Mouse (Mus musculus): ENCODE data around the gene Large1. TPM values are rescaled to one million over a fixed set of nuclear protein-coding genes. Genes with fewer than 3 reads are reported as not detected.
"Not testable (repeated sequence)": the region's sequence is repeated elsewhere in the genome, so short reads cannot be mapped to it uniquely, and the experiment has no call there.

Large1 gene
- polyA plus RNA-seq (2014; fragmentation: Nextera tagmentation; extraction: Ambion mirVana) = 23.0 and 23.9 TPM in 2 replicates

DNA sequence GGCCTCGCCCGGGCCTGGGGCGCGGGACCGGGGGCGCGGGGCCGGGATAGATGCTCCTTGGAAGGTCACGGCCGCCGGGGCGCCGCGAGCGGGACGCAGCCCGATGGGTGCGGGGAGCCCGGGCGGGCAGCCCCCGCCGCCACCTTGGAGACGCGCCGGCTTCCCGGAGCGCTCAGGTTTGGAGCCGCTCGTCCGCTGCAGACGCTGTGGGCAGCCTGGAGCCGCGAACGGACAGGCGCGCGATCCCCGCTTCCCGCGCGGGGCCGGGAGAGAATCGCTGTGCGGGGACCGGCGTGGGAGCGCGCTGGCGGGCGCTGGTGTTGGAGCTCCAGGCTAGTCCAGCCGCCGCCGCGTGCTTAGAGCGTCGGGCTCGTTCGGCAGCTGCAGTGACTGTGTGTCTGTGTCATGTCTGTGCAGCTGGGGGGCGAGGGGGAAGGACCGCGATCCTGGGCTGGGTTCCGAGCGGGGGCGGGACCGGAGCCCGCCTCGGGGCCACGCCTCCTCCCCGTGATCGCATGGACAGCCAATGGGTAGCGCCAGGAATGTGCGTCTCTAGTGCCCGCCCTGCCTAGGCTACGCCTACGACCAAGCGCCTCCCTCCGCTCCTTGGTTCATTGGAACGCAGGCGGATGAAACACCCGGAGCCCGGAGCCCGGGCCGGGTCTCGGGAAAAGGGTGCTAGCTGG is at the start of gene Large1:
TSS of gene Large1 (minus strand) at position 433 of the 686 bp plus-strand sequence.
- peaks cover 36% of the 10 kb centered on the region for H3K4me1 ChIP-seq (ENCODE audit: control insufficient read depth, insufficient read depth, low read length)
- WGBS = under 1% methylated on average over 80 of the region's 84 CpGs

GRCm38 (mm10) chr8:73400343-73400742 is 47.0 kb upstream of the Large1 start:
- H3K4me3 ChIP-seq (replicated peaks; ENCODE audit: low read depth, low read length) = no peak overlapping the region
- no peaks in the 10 kb centered on the region for H3K9me3 ChIP-seq (ENCODE audit: control insufficient read depth, low read length)
- no peaks in the 10 kb centered on the region for H3K27me3 ChIP-seq (ENCODE audit: control insufficient read depth, insufficient read depth, low read length)
- DNase-seq (no peak), ATAC-seq (ENCODE audit: low FRiP score, low TSS enrichment) (no peak)
- no peak overlapping the region for H3K27ac ChIP-seq (replicated peaks; ENCODE audit: low read depth, low read length)
- no peak overlapping the region for H3K9ac ChIP-seq (replicated peaks; ENCODE audit: low read length)
- WGBS = 52% methylated on average over 1 of the region's 1 CpGs
- no peak overlapping the region for H3K4me2 ChIP-seq (ENCODE audit: low read length)
- H3K4me1 ChIP-seq (ENCODE audit: control insufficient read depth, insufficient read depth, low read length) = no peaks in the 10 kb centered on the region
- no peaks in the 10 kb centered on the region for H3K36me3 ChIP-seq (ENCODE audit: control insufficient read depth, insufficient read depth, low read length)

More for the DNA sequence above, at the start of gene Large1:
- H3K27me3 ChIP-seq (ENCODE audit: control insufficient read depth, insufficient read depth, low read length) = no peaks in the 10 kb centered on the region
- H3K27ac ChIP-seq (replicated peaks; ENCODE audit: low read depth, low read length) = peak within 1 kb of the TSS; percentile 96
- peak within 1 kb of the TSS; percentile 87 for H3K4me2 ChIP-seq (ENCODE audit: low read length)
- no peaks in the 10 kb centered on the region for H3K36me3 ChIP-seq (ENCODE audit: control insufficient read depth, insufficient read depth, low read length)
- H3K9ac ChIP-seq (replicated peaks; ENCODE audit: low read length) = peak within 1 kb of the TSS; percentile 95
- peak; percentile 99 for ATAC-seq (ENCODE audit: low FRiP score, low TSS enrichment)
- peak; percentile 99 for DNase-seq
- no peaks in the 10 kb centered on the region for H3K9me3 ChIP-seq (ENCODE audit: control insufficient read depth, low read length)
- H3K4me3 ChIP-seq (replicated peaks; ENCODE audit: low read depth, low read length) = peak within 1 kb of the TSS; percentile 95

GRCm38 (mm10) chr8:73373001-73373400 is 19.7 kb upstream of the Large1 start:
- not testable (repeated sequence) for ATAC-seq (ENCODE audit: low FRiP score, low TSS enrichment); H3K36me3 ChIP-seq (ENCODE audit: control insufficient read depth, insufficient read depth, low read length); DNase-seq; H3K27ac ChIP-seq (replicated peaks; ENCODE audit: low read depth, low read length); H3K9ac ChIP-seq (replicated peaks; ENCODE audit: low read length); H3K4me1 ChIP-seq (ENCODE audit: control insufficient read depth, insufficient read depth, low read length); H3K9me3 ChIP-seq (ENCODE audit: control insufficient read depth, low read length); H3K4me2 ChIP-seq (ENCODE audit: low read length); H3K27me3 ChIP-seq (ENCODE audit: control insufficient read depth, insufficient read depth, low read length); H3K4me3 ChIP-seq (replicated peaks; ENCODE audit: low read depth, low read length)
- WGBS = 87% methylated on average over 6 of the region's 6 CpGs

DNA sequence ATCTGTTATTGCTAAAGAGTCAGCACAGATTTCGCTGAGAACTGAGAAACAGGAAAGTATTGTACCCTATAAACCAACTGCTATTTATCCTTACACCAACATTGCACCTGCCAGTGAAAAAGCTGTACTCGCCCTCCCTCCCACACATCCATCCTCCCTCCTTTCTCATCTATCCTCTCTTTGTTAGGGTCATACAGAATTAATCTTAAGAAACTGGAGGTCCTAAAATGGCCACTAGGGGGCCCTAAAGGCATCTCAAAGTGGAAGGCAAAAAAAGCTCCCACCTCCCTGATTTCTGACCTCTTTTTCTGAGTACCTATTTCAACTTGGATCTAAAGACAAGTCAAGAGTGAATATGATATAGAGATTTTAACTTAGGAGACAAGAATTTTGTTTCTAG is 2.6 kb upstream of the Large1 start:
- Histone ChIP-seq H3K9me3 (ENCODE audit: control insufficient read depth, low read length) (no peaks in the 10 kb centered on the region), H3K27me3 (ENCODE audit: control insufficient read depth, insufficient read depth, low read length) (no peaks in the 10 kb centered on the region), H3K36me3 (ENCODE audit: control insufficient read depth, insufficient read depth, low read length) (no peaks in the 10 kb centered on the region), H3K27ac (replicated peaks; ENCODE audit: low read depth, low read length) (no peak overlapping the region), H3K4me2 (ENCODE audit: low read length) (peak overlapping the region; percentile 87), H3K4me1 (ENCODE audit: control insufficient read depth, insufficient read depth, low read length) (peaks cover 19% of the 10 kb centered on the region), H3K4me3 (replicated peaks; ENCODE audit: low read depth, low read length) (no peak overlapping the region), H3K9ac (replicated peaks; ENCODE audit: low read length) (no peak overlapping the region)
- peak; percentile 92 for DNase-seq
- ATAC-seq (ENCODE audit: low FRiP score, low TSS enrichment) = no peak
- 21% methylated on average over 2 of the region's 2 CpGs for WGBS

DNA sequence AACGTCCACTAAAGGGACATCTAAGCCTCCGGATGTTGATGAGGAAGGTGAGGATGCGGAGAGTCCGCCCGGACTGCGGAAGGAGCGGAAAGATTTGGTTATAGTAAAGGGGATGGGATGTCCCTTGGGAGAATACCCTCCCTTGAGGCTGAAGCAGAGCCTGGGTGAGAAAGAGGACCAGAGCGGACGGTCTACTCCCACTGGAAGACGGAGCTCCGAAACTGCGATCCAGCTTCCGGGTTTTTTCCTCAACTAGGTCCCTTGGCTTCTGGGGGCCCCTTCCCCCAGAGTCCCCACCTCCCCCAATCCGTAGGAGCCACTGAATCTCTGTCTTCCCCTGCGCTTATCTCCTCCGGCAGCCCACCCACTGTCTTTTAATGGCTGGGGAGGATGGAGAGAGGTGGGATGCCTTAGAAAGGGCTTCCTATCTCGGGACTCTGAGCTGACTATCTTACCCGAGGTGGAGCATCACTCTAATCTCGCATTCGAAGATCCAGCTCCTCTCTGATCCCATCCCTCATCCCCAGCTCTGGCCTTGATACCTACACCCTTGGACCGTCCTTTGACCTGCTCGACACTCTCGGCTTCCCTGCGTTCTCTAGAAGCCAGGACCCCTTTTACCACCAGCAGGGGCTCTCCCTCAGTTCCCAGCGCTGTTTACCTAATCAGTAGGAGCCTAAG is 1.0 kb upstream of the Large1 start:
- WGBS = 0% methylated on average over 25 of the region's 25 CpGs

DNA sequence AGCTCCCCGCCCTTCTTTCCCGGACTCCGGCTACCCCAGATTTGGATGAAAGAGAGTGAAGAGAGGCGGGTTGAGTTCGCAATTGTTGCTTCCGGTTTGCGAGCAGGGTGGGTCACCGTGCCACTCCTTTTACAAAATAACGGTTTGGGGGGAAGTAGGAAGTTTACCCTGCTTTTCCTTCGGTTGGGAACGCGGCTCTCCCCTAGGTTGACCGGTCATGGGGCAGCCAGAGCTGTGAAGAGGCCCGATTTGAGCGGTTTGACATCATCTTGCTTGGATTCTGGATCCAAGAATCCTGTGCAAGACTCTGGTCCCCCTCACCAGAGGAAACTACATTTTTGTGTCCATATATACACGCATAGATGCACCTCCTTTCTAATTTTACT is 447 bp upstream of the Large1 start:
- no peak for DNase-seq
- Histone ChIP-seq H3K27ac (replicated peaks; ENCODE audit: low read depth, low read length) (peak overlapping the region; percentile 45), H3K36me3 (ENCODE audit: control insufficient read depth, insufficient read depth, low read length) (no peaks in the 10 kb centered on the region), H3K4me3 (replicated peaks; ENCODE audit: low read depth, low read length) (peak overlapping the region; percentile 95), H3K9ac (replicated peaks; ENCODE audit: low read length) (peak overlapping the region; percentile 54), H3K9me3 (ENCODE audit: control insufficient read depth, low read length) (no peaks in the 10 kb centered on the region), H3K4me1 (ENCODE audit: control insufficient read depth, insufficient read depth, low read length) (peaks cover 36% of the 10 kb centered on the region), H3K4me2 (ENCODE audit: low read length) (peak overlapping the region; percentile 87), H3K27me3 (ENCODE audit: control insufficient read depth, insufficient read depth, low read length) (no peaks in the 10 kb centered on the region)
- ATAC-seq (ENCODE audit: low FRiP score, low TSS enrichment) = peak; percentile 44
- 1% methylated on average over 16 of the region's 16 CpGs for WGBS

More for the DNA sequence above, 1.0 kb upstream of the Large1 start:
- Histone ChIP-seq H3K36me3 (ENCODE audit: control insufficient read depth, insufficient read depth, low read length) (no peaks in the 10 kb centered on the region), H3K4me3 (replicated peaks; ENCODE audit: low read depth, low read length) (peak overlapping the region; percentile 95), H3K9ac (replicated peaks; ENCODE audit: low read length) (peak overlapping the region; percentile 54), H3K4me1 (ENCODE audit: control insufficient read depth, insufficient read depth, low read length) (peaks cover 34% of the 10 kb centered on the region), H3K27ac (replicated peaks; ENCODE audit: low read depth, low read length) (peak overlapping the region; percentile 45), H3K9me3 (ENCODE audit: control insufficient read depth, low read length) (no peaks in the 10 kb centered on the region), H3K4me2 (ENCODE audit: low read length) (peak overlapping the region; percentile 87), H3K27me3 (ENCODE audit: control insufficient read depth, insufficient read depth, low read length) (no peaks in the 10 kb centered on the region)
- peak; percentile 28 for ATAC-seq (ENCODE audit: low FRiP score, low TSS enrichment)
- DNase-seq = peak; percentile 88

DNA sequence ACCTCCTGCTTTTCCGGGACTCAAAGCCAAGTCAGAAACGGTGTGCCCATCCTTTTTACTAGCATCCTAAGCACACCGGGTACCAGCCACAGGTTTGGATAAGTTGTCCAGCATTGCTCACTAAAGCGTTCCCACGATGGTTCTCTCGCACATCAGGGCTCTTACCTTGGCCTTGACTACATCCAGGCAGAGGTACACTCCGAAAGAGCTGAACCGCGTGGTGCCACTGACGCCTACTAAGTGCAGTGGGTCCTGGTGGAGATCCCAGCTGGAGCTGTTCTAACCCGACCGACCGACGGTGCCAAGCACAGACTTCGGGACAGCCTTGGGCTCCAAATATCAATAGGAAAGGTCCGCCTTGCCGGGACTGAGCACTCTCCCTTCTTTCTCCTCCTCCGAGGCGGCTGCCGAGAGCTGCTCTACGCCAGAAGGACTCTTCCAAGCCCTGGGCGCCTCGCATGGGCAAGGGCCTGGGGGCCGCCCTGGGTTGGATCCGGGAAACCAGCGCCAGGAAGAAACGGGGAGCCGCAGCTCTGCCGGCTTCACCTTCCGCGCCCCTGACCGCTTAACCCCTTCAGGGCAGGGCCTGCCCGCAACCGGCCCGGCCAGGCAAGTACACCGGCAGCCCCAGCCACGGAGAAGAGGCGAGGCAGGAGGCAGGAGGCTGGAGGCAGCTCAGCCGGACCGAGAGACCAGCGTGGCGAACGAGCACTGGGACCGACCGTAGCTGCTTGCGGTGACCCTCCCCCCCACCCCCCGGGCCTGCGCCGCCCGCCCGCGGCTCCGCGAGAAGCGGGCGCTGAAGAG is 836 bp downstream of the Large1 start:
- H3K27ac ChIP-seq (replicated peaks; ENCODE audit: low read depth, low read length) = peak overlapping the region; percentile 96
- under 1% methylated on average over 54 of the region's 56 CpGs for WGBS
- H3K9me3 ChIP-seq (ENCODE audit: control insufficient read depth, low read length) = no peaks in the 10 kb centered on the region
- ATAC-seq (ENCODE audit: low FRiP score, low TSS enrichment) = peak; percentile 35
- DNase-seq = peak; percentile 73
- peak overlapping the region; percentile 95 for H3K4me3 ChIP-seq (replicated peaks; ENCODE audit: low read depth, low read length)
- H3K36me3 ChIP-seq (ENCODE audit: control insufficient read depth, insufficient read depth, low read length) = no peaks in the 10 kb centered on the region
- no peaks in the 10 kb centered on the region for H3K27me3 ChIP-seq (ENCODE audit: control insufficient read depth, insufficient read depth, low read length)
- H3K9ac ChIP-seq (replicated peaks; ENCODE audit: low read length) = peak overlapping the region; percentile 95
- H3K4me2 ChIP-seq (ENCODE audit: low read length) = peak overlapping the region; percentile 87
- H3K4me1 ChIP-seq (ENCODE audit: control insufficient read depth, insufficient read depth, low read length) = peaks cover 36% of the 10 kb centered on the region

GRCm38 (mm10) chr8:73350366-73350765 is 3.0 kb downstream of the Large1 start:
- Histone ChIP-seq H3K27ac (replicated peaks; ENCODE audit: low read depth, low read length) (no peak overlapping the region), H3K9me3 (ENCODE audit: control insufficient read depth, low read length) (no peaks in the 10 kb centered on the region), H3K4me1 (ENCODE audit: control insufficient read depth, insufficient read depth, low read length) (peaks cover 32% of the 10 kb centered on the region), H3K4me3 (replicated peaks; ENCODE audit: low read depth, low read length) (peak overlapping the region; percentile 95), H3K9ac (replicated peaks; ENCODE audit: low read length) (peak overlapping the region; percentile 36; the same call in 1 of the 2 replicates), H3K4me2 (ENCODE audit: low read length) (peak overlapping the region; percentile 87), H3K36me3 (ENCODE audit: control insufficient read depth, insufficient read depth, low read length) (no peaks in the 10 kb centered on the region), H3K27me3 (ENCODE audit: control insufficient read depth, insufficient read depth, low read length) (no peaks in the 10 kb centered on the region)
- ATAC-seq (ENCODE audit: low FRiP score, low TSS enrichment) (no peak), DNase-seq (peak; percentile 78)
- WGBS = 12% methylated on average over 2 of the region's 2 CpGs
